8 mouse cellular contexts compared by ENCODE assay signal in genomic region chr2:116067711-116068110, GRCm38 (mm10). TPM values are rescaled to one million over a fixed set of nuclear protein-coding genes. Genes with fewer than 3 reads are reported as not detected.
DNase-seq lines count a peak whose midpoint lies in the region; ATAC-seq and TF ChIP-seq lines count a peak whose summit lies in the region.

No protein-coding gene starts in this region.

- no peaks in the 10 kb centered on the region for H3K9me3 ChIP-seq in forebrain, embryonic 15.5 days
- H3K9me3 ChIP-seq in limb, embryonic 12.5 days: no peaks in the 10 kb centered on the region
- H3K9me3 ChIP-seq in neural tube, embryonic 13.5 days: no peaks in the 10 kb centered on the region

- WGBS in lung, adult 2 months: 16% methylated on average over 15 of the region's 15 CpGs
- WGBS in forebrain, embryonic 15.5 days: under 1% methylated on average over 15 of the region's 15 CpGs
- WGBS in limb, embryonic 12.5 days: 1% methylated on average over 15 of the region's 15 CpGs
- under 1% methylated on average over 15 of the region's 15 CpGs for WGBS in neural tube, embryonic 13.5 days

- peak overlapping the region; percentile 25 for H3K4me3 ChIP-seq in lung, adult 2 months (replicated peaks; ENCODE audit: extremely low read depth, low read depth, low read length)
- H3K4me3 ChIP-seq in forebrain, embryonic 15.5 days: peak overlapping the region; percentile 79
- H3K4me3 ChIP-seq in limb, embryonic 12.5 days (replicated peaks): peak overlapping the region; percentile 50
- H3K4me3 ChIP-seq in neural tube, embryonic 13.5 days: peak overlapping the region; percentile 73

- H3K36me3 ChIP-seq in forebrain, embryonic 15.5 days: no peaks in the 10 kb centered on the region
- H3K36me3 ChIP-seq in limb, embryonic 12.5 days: no peaks in the 10 kb centered on the region
- H3K36me3 ChIP-seq in neural tube, embryonic 13.5 days: no peaks in the 10 kb centered on the region

- TF ChIP-seq CTCF in lung, adult 2 months (IDR thresholded peaks at IDR 0.05; ENCODE audit: insufficient read depth, low read length): no peak

- peak overlapping the region; percentile 81 for H3K9ac ChIP-seq in forebrain, embryonic 15.5 days (replicated peaks)
- H3K9ac ChIP-seq in limb, embryonic 12.5 days (replicated peaks): peak overlapping the region; percentile 28
- peak overlapping the region; percentile 96 for H3K9ac ChIP-seq in neural tube, embryonic 13.5 days

- H3K4me1 ChIP-seq in lung, adult 2 months (ENCODE audit: control insufficient read depth, insufficient read depth, low read length): no peaks in the 10 kb centered on the region
- peaks cover 12% of the 10 kb centered on the region for H3K4me1 ChIP-seq in forebrain, embryonic 15.5 days
- peaks cover 17% of the 10 kb centered on the region for H3K4me1 ChIP-seq in limb, embryonic 12.5 days (replicated peaks)
- peaks cover 51% of the 10 kb centered on the region for H3K4me1 ChIP-seq in neural tube, embryonic 13.5 days (replicated peaks)

- TF ChIP-seq POLR2A in lung, adult 2 months (IDR thresholded peaks at IDR 0.05; ENCODE audit: borderline replicate concordance, extremely low read depth, low read depth, low read length): no peak

- H3K4me2 ChIP-seq in forebrain, embryonic 15.5 days (replicated peaks): peak overlapping the region; percentile 78
- peak overlapping the region; percentile 82 for H3K4me2 ChIP-seq in limb, embryonic 12.5 days
- H3K4me2 ChIP-seq in neural tube, embryonic 13.5 days: peak overlapping the region; percentile 84

- no peak for ATAC-seq in forebrain, embryonic 15.5 days (replicated peaks)
- ATAC-seq in limb, embryonic 12.5 days (ENCODE audit: insufficient number of reproducible peaks, insufficient read depth, low FRiP score, low TSS enrichment, low read depth): no peak
- ATAC-seq in neural tube, embryonic 13.5 days (ENCODE audit: low read depth): no peak
- ATAC-seq in megakaryocyte progenitor cell, adult 5-6 weeks (replicated peaks; ENCODE audit: poor library complexity): no peak
- no peak for ATAC-seq in granulocyte monocyte progenitor cell, adult 5-6 weeks (replicated peaks; ENCODE audit: poor library complexity, severe bottlenecking)

- no peaks in the 10 kb centered on the region for H3K27me3 ChIP-seq in forebrain, embryonic 15.5 days
- H3K27me3 ChIP-seq in limb, embryonic 12.5 days: peaks cover 81% of the 10 kb centered on the region
- H3K27me3 ChIP-seq in neural tube, embryonic 13.5 days: no peaks in the 10 kb centered on the region; the same call in 1 of the 2 replicates

- peak overlapping the region; percentile 99 for H3K27ac ChIP-seq in forebrain, embryonic 15.5 days (replicated peaks)
- peak overlapping the region; percentile 66; the same call in 1 of the 2 replicates for H3K27ac ChIP-seq in limb, embryonic 12.5 days
- peak overlapping the region; percentile 98 for H3K27ac ChIP-seq in neural tube, embryonic 13.5 days (replicated peaks)

- no peak for DNase-seq in lung, adult 2 months
- DNase-seq in lung, postnatal 36 days: no peak
- DNase-seq in right cerebral cortex, adult 2 months (ENCODE audit: low spot score in 2 of 2): no peak

RNA-seq across cellular contexts. Expression of gene Meis2, which starts 2.1 kb away (rescaled TPM):
- polyA plus RNA-seq in lung, adult 2 months (2012; rRNA removed): 15.6 and 22.6 TPM in 2 replicates
- polyA plus RNA-seq in forebrain, embryonic 15.5 days (2015; fragmentation: Nextera tagmentation; extraction: Ambion mirVana): 155 and 167 TPM in 2 replicates
- 20.5 and 24.4 TPM in 2 replicates for polyA plus RNA-seq in limb, embryonic 12.5 days (2016; fragmentation: Nextera tagmentation; extraction: Ambion mirVana)
- 92.0 and 98.7 TPM in 2 replicates for polyA plus RNA-seq in neural tube, embryonic 13.5 days (2015; fragmentation: Nextera tagmentation; extraction: Ambion mirVana)
- not detected in 2 replicates for total RNA-seq in megakaryocyte progenitor cell, adult 5-6 weeks (2015)
- total RNA-seq in megakaryocyte progenitor cell, adult 5-6 weeks (2017): not detected in 2 replicates
- not detected in 2 replicates for total RNA-seq in granulocyte monocyte progenitor cell, adult 5-6 weeks (2014; fragmentation: Nextera tagmentation)
- not detected in 2 replicates for total RNA-seq in granulocyte monocyte progenitor cell, adult 5-6 weeks (2017)

Comparison
In these comparisons a context has a peak if more than half of its experiments do, and no peak if none do; other contexts are left out.
1. H3K4me3 ChIP-seq: peak in every context shown above with its lines; median percentile 79 in forebrain, embryonic 15.5 days; 73 in neural tube, embryonic 13.5 days; 50 in limb, embryonic 12.5 days; 25 in lung, adult 2 months.
2. H3K9ac ChIP-seq: peak in every context shown above with its lines; median percentile 96 in neural tube, embryonic 13.5 days; 81 in forebrain, embryonic 15.5 days; 28 in limb, embryonic 12.5 days.